Mouse (Mus musculus) spleen, adult 2 months (tissue): ENCODE results near the gene Myo6. TPM values are rescaled to one million over a fixed set of nuclear protein-coding genes. Genes with fewer than 3 reads are reported as not detected.
"Not testable (repeated sequence)": the region's sequence is repeated elsewhere in the genome, so short reads cannot be mapped to it uniquely, and the experiment has no call there.

ENCODE experiments used
- DNase-seq, 2 experiments: peaks; one replicate each; pipeline versions ENCODE4 v3.0.0 to v3.0.0-alpha.2; 2012 to 2021; ENCODE audit warnings: low spot score in 2 of 2, low read depth in 1 of 2
- H3K27ac ChIP-seq: fragments of 200-500 bp; 2 replicates; pipeline ENCODE4 v1.5.1; 2012; ENCODE audit warnings: low read length, inconsistent platforms; ENCODE audit not compliant: insufficient read depth
- H3K27me3 ChIP-seq: fragments of 200-500 bp; 2 replicates; pipeline ENCODE4 v1.6.1; 2012; ENCODE audit warnings: mild to moderate bottlenecking, moderate library complexity, low read length, inconsistent platforms; ENCODE audit not compliant: control insufficient read depth, insufficient read depth
- H3K36me3 ChIP-seq: fragments of 200-500 bp; 2 replicates; pipeline ENCODE4 v1.6.1; 2012; ENCODE audit warnings: mild to moderate bottlenecking, low read length, inconsistent platforms; ENCODE audit not compliant: control insufficient read depth, insufficient read depth
- H3K4me1 ChIP-seq: fragments of 200-500 bp; 2 replicates; pipeline ENCODE4 v1.6.1; 2011; ENCODE audit warnings: inconsistent platforms; ENCODE audit not compliant: control insufficient read depth, insufficient read depth, insufficient read length
- H3K4me3 ChIP-seq: fragments of 200-500 bp; 2 replicates; pipeline ENCODE4 v1.5.1; 2011; ENCODE audit warnings: mild to moderate bottlenecking, inconsistent platforms; ENCODE audit not compliant: insufficient read depth, insufficient read length; ENCODE audit errors: extremely low read depth
- CTCF ChIP-seq: fragments of 200-500 bp; IDR thresholded peaks from 2 replicates; pipeline ENCODE4 v1.5.1; 2011; ENCODE audit warnings: mild to moderate bottlenecking, inconsistent platforms; ENCODE audit not compliant: insufficient read depth, insufficient read length, insufficient replicate concordance; ENCODE audit errors: extremely low read depth
- POLR2A ChIP-seq: fragments of 200-500 bp; IDR thresholded peaks from 2 replicates; pipeline ENCODE4 v1.6.1; 2011; ENCODE audit warnings: low read depth, low read length, inconsistent platforms
- whole genome bisulfite sequencing: fragments of 180-500 bp; shearing (Covaris S2); methylation state at CpG from one replicate; pipeline ENCODE4 v1.1.7; 2018; 5-methylcytosine and 5-hydroxymethylcytosine counted together
- polyA plus RNA-seq: library from polyadenylated mRNA; depleted of rRNA; stranded (reverse); fragments of >200 nt; gene quantifications from 2 replicates; pipeline ENCODE4 v1.2.3, GENCODE M21; 2012

The Myo6 gene
- polyA plus RNA-seq, 1 experiment = 3.5 TPM

DNA sequence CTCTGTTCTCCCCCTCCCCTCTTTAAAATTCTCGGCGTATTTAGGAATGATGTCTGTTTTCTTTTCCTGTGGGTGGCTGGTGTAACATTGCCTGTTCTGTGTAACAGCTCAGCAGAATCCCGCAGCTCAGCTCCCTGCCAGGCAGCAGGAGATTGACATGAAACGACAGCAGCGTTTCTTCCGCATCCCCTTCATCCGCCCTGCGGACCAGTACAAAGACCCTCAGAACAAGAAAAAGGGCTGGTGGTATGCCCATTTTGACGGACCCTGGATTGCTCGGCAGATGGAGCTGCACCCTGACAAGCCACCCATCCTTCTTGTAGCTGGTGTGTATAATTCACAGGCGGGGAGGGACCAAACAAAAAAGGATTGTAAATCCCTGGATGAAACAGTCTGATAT lies 142.0 kb downstream of the Myo6 start:
- no peak for DNase-seq
- Histone ChIP-seq H3K4me3 (no peak overlapping the region), H3K27ac (no peak overlapping the region), H3K27me3 (no peaks in the 10 kb centered on the region), H3K36me3 (no peaks in the 10 kb centered on the region), H3K4me1 (no peaks in the 10 kb centered on the region)
- 90% methylated on average over 11 of the region's 11 CpGs for WGBS
- TF ChIP-seq POLR2A (no peak), CTCF (no peak)

DNA sequence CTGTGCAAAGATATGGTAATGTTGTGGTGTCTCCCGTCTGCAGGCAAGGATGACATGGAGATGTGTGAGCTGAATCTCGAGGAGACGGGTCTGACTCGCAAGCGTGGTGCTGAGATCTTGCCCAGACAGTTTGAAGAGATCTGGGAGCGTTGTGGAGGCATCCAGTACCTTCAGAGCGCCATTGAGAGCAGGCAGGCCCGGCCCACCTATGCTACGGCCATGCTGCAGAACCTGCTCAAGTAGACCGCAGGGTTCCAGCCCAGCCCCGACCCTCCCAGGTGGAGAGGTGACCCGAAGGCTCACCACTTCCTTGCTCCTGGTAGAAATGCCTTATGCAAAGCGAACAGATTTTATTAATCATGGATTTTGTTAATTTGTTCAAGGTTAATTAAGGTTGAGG lies 142.8 kb downstream of the Myo6 start:
- no peak overlapping the region for H3K4me3 ChIP-seq
- 90% methylated on average over 13 of the region's 13 CpGs for WGBS

DNA sequence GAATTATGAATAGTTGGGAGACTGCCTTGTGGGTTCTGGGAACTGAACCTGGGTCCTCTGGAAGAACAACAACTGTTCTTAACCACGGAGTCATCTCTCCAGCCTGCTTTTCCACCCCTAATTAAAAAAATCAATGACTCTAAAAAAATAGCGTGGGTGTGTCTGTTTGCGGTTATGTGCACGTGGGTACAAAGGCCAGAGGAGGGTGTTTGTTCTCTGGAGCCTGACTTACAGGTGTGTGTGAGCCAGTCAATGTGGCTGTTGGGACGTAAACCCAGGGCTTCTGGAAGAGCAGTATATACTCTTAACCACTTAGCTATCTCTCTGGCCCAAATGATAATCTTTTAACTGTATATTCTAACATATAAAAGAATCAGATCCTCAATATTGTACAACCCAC lies 148.8 kb downstream of the Myo6 start:
- WGBS = 72% methylated on average over 5 of the region's 5 CpGs
- TF ChIP-seq CTCF = no peak
- TF ChIP-seq POLR2A = no peak
- DNase-seq = peak in 1 of 2 experiments; percentile 12
- no peak overlapping the region for H3K27ac ChIP-seq
- H3K4me3 ChIP-seq = no peak overlapping the region
- H3K27me3 ChIP-seq = no peaks in the 10 kb centered on the region
- no peaks in the 10 kb centered on the region for H3K36me3 ChIP-seq
- H3K4me1 ChIP-seq = no peaks in the 10 kb centered on the region

More for the DNA sequence above, 142.8 kb downstream of the Myo6 start:
- H3K36me3 ChIP-seq = no peaks in the 10 kb centered on the region
- DNase-seq = no peak
- no peaks in the 10 kb centered on the region for H3K27me3 ChIP-seq
- H3K27ac ChIP-seq = no peak overlapping the region
- TF ChIP-seq POLR2A (no peak), CTCF (no peak)
- no peaks in the 10 kb centered on the region for H3K4me1 ChIP-seq

DNA sequence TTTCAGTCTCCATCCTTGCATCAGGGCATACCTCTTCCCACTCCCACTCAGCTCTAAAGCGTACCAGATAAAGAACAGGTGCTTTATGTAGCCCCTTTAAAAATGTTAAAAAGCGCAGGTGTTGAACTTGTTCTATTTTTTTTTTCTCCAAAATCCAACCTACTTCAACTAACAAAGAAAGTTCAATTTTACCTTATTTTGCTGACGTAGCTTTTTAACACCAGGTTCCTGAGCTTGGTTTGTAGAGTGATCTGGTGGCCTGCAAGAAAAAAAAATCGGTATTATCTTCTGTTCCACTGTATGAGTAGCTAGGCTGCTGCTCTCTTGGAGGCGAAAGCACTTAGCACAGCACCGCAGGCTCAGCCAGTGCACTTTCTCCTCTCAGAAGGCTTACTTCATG lies 151.1 kb downstream of the Myo6 start:
- Histone ChIP-seq H3K4me1 (no peaks in the 10 kb centered on the region), H3K4me3 (no peak overlapping the region), H3K36me3 (no peaks in the 10 kb centered on the region), H3K27me3 (no peaks in the 10 kb centered on the region), H3K27ac (no peak overlapping the region)
- TF ChIP-seq POLR2A = no peak
- TF ChIP-seq CTCF = no peak
- WGBS = 90% methylated on average over 6 of the region's 6 CpGs
- no peak for DNase-seq

DNA sequence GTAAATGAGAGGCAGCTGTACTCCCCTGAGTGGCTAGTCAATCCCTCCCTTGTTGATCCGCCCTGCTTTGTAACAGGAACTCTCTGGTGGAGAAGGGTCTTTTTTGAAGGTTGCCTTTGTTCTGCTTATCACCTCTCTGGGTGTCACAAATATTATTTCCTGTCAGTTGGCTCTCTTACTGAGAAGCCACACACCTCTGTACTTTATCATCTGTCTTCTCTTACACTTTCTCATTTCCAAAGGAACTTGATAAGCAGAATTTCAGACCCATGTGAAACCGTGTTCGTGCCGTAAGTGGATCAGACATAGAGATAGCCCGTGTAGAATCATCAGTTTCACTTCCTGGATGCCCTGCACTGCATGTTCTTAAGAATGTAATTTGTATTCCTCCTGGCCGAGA lies 153.2 kb downstream of the Myo6 start:
- TF ChIP-seq CTCF = no peak
- no peak for TF ChIP-seq POLR2A
- no peaks in the 10 kb centered on the region for H3K36me3 ChIP-seq
- H3K4me3 ChIP-seq = no peak overlapping the region
- H3K27ac ChIP-seq = peak overlapping the region; percentile 75
- no peaks in the 10 kb centered on the region for H3K27me3 ChIP-seq
- WGBS = 49% methylated on average over 6 of the region's 6 CpGs
- H3K4me1 ChIP-seq = no peaks in the 10 kb centered on the region
- DNase-seq = peak in 1 of 2 experiments; percentile 19

DNA sequence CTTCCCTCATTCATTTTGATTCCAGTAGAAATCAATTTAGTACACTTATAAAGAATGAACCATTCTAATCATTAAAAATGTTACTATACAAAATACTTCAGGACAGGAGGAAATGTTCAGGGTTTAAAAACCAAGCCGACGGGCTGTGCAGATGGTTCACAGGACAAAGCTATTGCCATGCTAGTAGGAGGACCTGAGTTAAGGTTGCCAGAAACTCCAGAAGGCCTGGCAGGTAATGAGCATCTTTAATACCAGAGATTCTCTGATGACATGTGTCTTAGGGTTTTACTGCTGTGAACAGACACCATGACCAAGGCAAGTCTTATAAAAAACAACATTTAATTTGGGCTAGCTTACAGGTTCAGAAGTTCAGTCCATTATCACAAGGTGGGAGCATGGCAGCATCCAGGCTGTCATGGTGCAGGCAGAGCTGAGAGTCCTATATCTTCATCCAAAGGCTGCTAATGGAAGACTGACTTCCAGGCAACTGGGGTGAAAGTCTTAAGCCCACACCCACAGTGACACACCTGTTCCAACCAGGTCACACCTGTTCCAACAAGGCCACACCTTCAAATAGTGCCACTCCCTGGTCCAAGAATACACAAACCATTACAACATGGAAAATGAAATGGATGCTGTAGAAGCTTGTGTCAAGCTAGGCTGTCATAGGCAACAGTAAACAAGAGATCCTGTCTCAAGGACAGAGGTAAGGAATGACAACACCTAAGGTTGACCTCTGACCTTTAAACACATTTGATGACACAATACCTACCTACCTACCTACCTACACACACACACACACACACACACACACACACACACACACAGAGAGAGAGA lies 156.4 kb downstream of the Myo6 start:
- H3K27me3 ChIP-seq, H3K27ac ChIP-seq, H3K4me1 ChIP-seq, DNase-seq, H3K36me3 ChIP-seq, H3K4me3 ChIP-seq: not testable (repeated sequence)
- 92% methylated on average over 2 of the region's 2 CpGs for WGBS

DNA sequence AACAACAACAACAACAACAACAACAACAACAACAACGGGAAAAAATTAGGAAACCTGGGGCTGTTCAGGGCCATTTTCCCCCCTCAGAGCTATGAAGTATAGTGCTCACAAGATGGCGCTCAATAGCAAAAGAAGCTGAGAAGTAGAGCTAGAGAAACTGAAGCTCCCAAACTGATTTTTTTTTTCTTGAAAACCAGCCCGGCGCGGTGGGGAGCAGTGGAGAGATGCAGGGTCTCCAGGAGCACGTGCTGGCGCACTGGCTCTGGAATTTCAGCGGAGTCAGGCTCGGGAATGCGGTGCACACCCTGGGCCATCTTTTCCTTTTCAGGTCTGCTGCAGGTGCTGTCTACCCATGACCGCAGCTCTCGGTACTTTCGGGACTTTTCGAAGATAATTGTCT lies 167.3 kb downstream of the Myo6 start:
- H3K27me3 ChIP-seq = no peaks in the 10 kb centered on the region
- H3K36me3 ChIP-seq = no peaks in the 10 kb centered on the region
- H3K27ac ChIP-seq = no peak overlapping the region
- H3K4me3 ChIP-seq = peak overlapping the region; percentile 49
- peak in 1 of 2 experiments; percentile 8 for DNase-seq
- TF ChIP-seq CTCF = peak; percentile 1; the same call in 1 of the 2 replicates
- no peak for TF ChIP-seq POLR2A
- WGBS = 21% methylated on average over 14 of the region's 14 CpGs
- 0 out of 2 replicates have a peak, but pooled peaks cover 2% of the 10 kb centered on the region for H3K4me1 ChIP-seq
